Mouse (Mus musculus) induced T-regulatory cell, adult 2 months (primary cell): ENCODE results near the gene Zswim1.
"Not testable (repeated sequence)": the region's sequence is repeated elsewhere in the genome, so short reads cannot be mapped to it uniquely, and the experiment has no call there.

Source experiments
- DNase-seq: peaks from one replicate; pipeline ENCODE4 v3.0.0-alpha.2; 2012; ENCODE audit warnings: low read depth

Gene Zswim1

GRCm38 (mm10) chr2:164829090-164829489 lies 6.6 kb downstream of the Zswim1 start:
- DNase-seq: no peak

GRCm38 (mm10) chr2:164831029-164831428 lies 8.5 kb downstream of the Zswim1 start:
- DNase-seq: no peak

GRCm38 (mm10) chr2:164832032-164832747 lies 9.7 kb downstream of the Zswim1 start:
- no peak for DNase-seq

- DNase-seq: peak; percentile 87
Observed at GRCm38 (mm10) chr2:164832748-164833301, 10.3 kb downstream of the Zswim1 start, which contains the start of gene Ctsa. Gene Ctsa (plus strand): TSS chr2:164832873.

GRCm38 (mm10) chr2:164833314-164833959 lies 11.0 kb downstream of the Zswim1 start, which contains the start of gene Neurl2:
Gene Neurl2 (minus strand): TSS chr2:164833456.
- DNase-seq: peak; percentile 94

GRCm38 (mm10) chr2:164834531-164834930 lies 12.0 kb downstream of the Zswim1 start:
- peak; percentile 47 for DNase-seq

GRCm38 (mm10) chr2:164835164-164835563 lies 12.7 kb downstream of the Zswim1 start:
- no peak for DNase-seq

- DNase-seq: peak; percentile 63
Observed at GRCm38 (mm10) chr2:164845782-164846181, 23.3 kb downstream of the Zswim1 start.

GRCm38 (mm10) chr2:164850061-164850460 lies 27.6 kb downstream of the Zswim1 start:
- peak; percentile 77 for DNase-seq

- not testable (repeated sequence) for DNase-seq
Observed at GRCm38 (mm10) chr2:164855572-164855971, 33.1 kb downstream of the Zswim1 start.

- DNase-seq: peak; percentile 56
Observed at GRCm38 (mm10) chr2:164856309-164857100, 34.0 kb downstream of the Zswim1 start.

GRCm38 (mm10) chr2:164857101-164857821 lies 34.8 kb downstream of the Zswim1 start, which contains the start of gene Pltp:
Gene Pltp (minus strand): TSS chr2:164857711.
- peak; percentile 81 for DNase-seq

GRCm38 (mm10) chr2:164857842-164858553 lies 35.5 kb downstream of the Zswim1 start:
- peak; percentile 53 for DNase-seq

GRCm38 (mm10) chr2:164859155-164859554 lies 36.7 kb downstream of the Zswim1 start:
- DNase-seq: no peak

GRCm38 (mm10) chr2:164859640-164860432 lies 37.4 kb downstream of the Zswim1 start:
- peak; percentile 44 for DNase-seq

- DNase-seq: no peak
Observed at GRCm38 (mm10) chr2:164861094-164861493, 38.6 kb downstream of the Zswim1 start.

GRCm38 (mm10) chr2:164862179-164862861 lies 39.8 kb downstream of the Zswim1 start:
- DNase-seq: no peak

- not testable (repeated sequence) for DNase-seq
Observed at GRCm38 (mm10) chr2:164863411-164863810, 40.9 kb downstream of the Zswim1 start.

- no peak for DNase-seq
Observed at GRCm38 (mm10) chr2:164864593-164864992, 42.1 kb downstream of the Zswim1 start.
